Mouse (Mus musculus) C2C12 (cell line): ENCODE data around the gene Sycp2.

Source experiments
- CEBPB ChIP-seq: IDR thresholded peaks from one replicate; pipeline ENCODE4 v1.6.1; 2011; ENCODE audit warnings: low read depth, mild to moderate bottlenecking, control low read depth, moderate library complexity
- CTCF ChIP-seq: IDR thresholded peaks from one replicate; pipeline ENCODE4 v1.5.1; 2011; ENCODE audit not compliant: control insufficient read depth, insufficient read depth, insufficient read length
- MAX ChIP-seq: IDR thresholded peaks from one replicate; pipeline ENCODE4 v1.6.1; 2011; ENCODE audit warnings: mild to moderate bottlenecking, control low read depth
- USF1 ChIP-seq: IDR thresholded peaks from one replicate; pipeline ENCODE4 v1.6.1; 2011; ENCODE audit warnings: low read depth, mild to moderate bottlenecking, control low read depth, moderate library complexity

- no peak for TF ChIP-seq CTCF
- no peak for TF ChIP-seq CEBPB
- no peak for TF ChIP-seq MAX
- no peak for TF ChIP-seq USF1
Observed at GRCm38 (mm10) chr2:178342597-178342996, 64.9 kb downstream of the Sycp2 start.
